ENCODE assay signal across 12 mouse cellular contexts in genomic region chr3:9884691-9885354, GRCm38 (mm10).
DNase-seq lines count a peak whose midpoint lies in the region; ATAC-seq and TF ChIP-seq lines count a peak whose summit lies in the region.
"Had no signal": no experiment of that assay in that cellular context is flagged by ENCODE, and none has a peak within 500 bp of the region (broad histone marks: within the 10 kb centered on the region; RNA-seq: fewer than 3 reads in every experiment).

No protein-coding gene starts in this region.

- H3K4me2 ChIP-seq in intestine, embryonic 15.5 days (replicated peaks), result no peak overlapping the region
- H3K4me2 ChIP-seq in intestine, postnatal 0 days (replicated peaks; ENCODE audit: low read depth), result no peak overlapping the region
- no peak overlapping the region for H3K4me2 ChIP-seq in intestine, embryonic 16.5 days (ENCODE audit: low read depth, low read length)
- H3K4me2 ChIP-seq: hindbrain, embryonic 15.5 days; neural tube, embryonic 15.5 days had no signal

- 0 out of 2 replicates have a peak, but pooled peaks have one; percentile 45 for ATAC-seq in intestine, embryonic 15.5 days
- ATAC-seq in intestine, postnatal 0 days, result no peak
- ATAC-seq in cerebellum, adult (ENCODE audit: insufficient number of reproducible peaks, low FRiP score, low TSS enrichment), result no peak
- ATAC-seq in intestine, embryonic 16.5 days, result no peak

- H3K27me3 ChIP-seq in intestine, embryonic 15.5 days (replicated peaks), result no peaks in the 10 kb centered on the region
- no peaks in the 10 kb centered on the region for H3K27me3 ChIP-seq in intestine, postnatal 0 days (replicated peaks; ENCODE audit: control insufficient read depth, insufficient read depth, low read length)
- no peaks in the 10 kb centered on the region for H3K27me3 ChIP-seq in intestine, embryonic 16.5 days (replicated peaks; ENCODE audit: control insufficient read depth, insufficient read depth, low read length)
- H3K27me3 ChIP-seq: hindbrain, embryonic 15.5 days; megakaryocyte, embryonic 14.5 days; neural tube, embryonic 15.5 days had no signal

- no peak overlapping the region for H3K9ac ChIP-seq in intestine, embryonic 15.5 days
- no peak overlapping the region for H3K9ac ChIP-seq in intestine, postnatal 0 days (ENCODE audit: low read depth, low read length)
- no peak overlapping the region for H3K9ac ChIP-seq in intestine, embryonic 16.5 days (ENCODE audit: low read depth, low read length)
- H3K9ac ChIP-seq: hindbrain, embryonic 15.5 days; neural tube, embryonic 15.5 days had no signal

- H3K27ac ChIP-seq in intestine, embryonic 15.5 days, result no peak overlapping the region
- no peak overlapping the region for H3K27ac ChIP-seq in intestine, postnatal 0 days (ENCODE audit: low read depth, low read length)
- no peak overlapping the region for H3K27ac ChIP-seq in intestine, embryonic 16.5 days (ENCODE audit: low read length)
- H3K27ac ChIP-seq: neural tube, embryonic 15.5 days had no signal

- H3K4me1 ChIP-seq in intestine, embryonic 15.5 days (replicated peaks), result 0 out of 2 replicates have a peak, but pooled peaks cover 3% of the 10 kb centered on the region
- H3K4me1 ChIP-seq in intestine, postnatal 0 days (replicated peaks; ENCODE audit: control insufficient read depth, insufficient read depth, low read length), result no peaks in the 10 kb centered on the region
- peaks cover 4% of the 10 kb centered on the region; the same call in 1 of the 2 replicates for H3K4me1 ChIP-seq in intestine, embryonic 16.5 days (ENCODE audit: control insufficient read depth, insufficient read depth, low read length)

- TF ChIP-seq CTCF in intestine, postnatal 0 days (IDR thresholded peaks at IDR 0.05; ENCODE audit: low read depth), result no peak

- DNase-seq in 3T3-L1 (ENCODE audit: low read depth, low spot score), result peak; percentile 7
- DNase-seq in CD4-positive helper T cell, adult 2 months (ENCODE audit: low read depth, low spot score), result peak; percentile 75
- peak; percentile 73 for DNase-seq in induced T-regulatory cell, adult 2 months (ENCODE audit: low read depth)
- DNase-seq in frontal cortex, postnatal 25 days (ENCODE audit: low spot score in 2 of 2), result no peak

- WGBS in intestine, embryonic 15.5 days, result 45% methylated on average over 5 of the region's 5 CpGs
- 46% methylated on average over 5 of the region's 5 CpGs for WGBS in intestine, postnatal 0 days
- 44% methylated on average over 5 of the region's 5 CpGs for WGBS in intestine, embryonic 16.5 days

- no peak overlapping the region for H3K4me3 ChIP-seq in intestine, embryonic 15.5 days (replicated peaks)
- no peak overlapping the region for H3K4me3 ChIP-seq in intestine, postnatal 0 days (ENCODE audit: low read depth, low read length)
- H3K4me3 ChIP-seq in intestine, embryonic 16.5 days (ENCODE audit: low read length), result no peak overlapping the region
- H3K4me3 ChIP-seq: hindbrain, embryonic 15.5 days; left cerebral cortex, adult 2 months; megakaryocyte, embryonic 14.5 days; neural tube, embryonic 15.5 days had no signal

- H3K9me3 ChIP-seq in intestine, embryonic 15.5 days, result no peaks in the 10 kb centered on the region
- no peaks in the 10 kb centered on the region for H3K9me3 ChIP-seq in intestine, postnatal 0 days (ENCODE audit: control insufficient read depth)
- no peaks in the 10 kb centered on the region for H3K9me3 ChIP-seq in intestine, embryonic 16.5 days (ENCODE audit: control insufficient read depth, low read length)
- H3K9me3 ChIP-seq: hindbrain, embryonic 15.5 days; megakaryocyte, embryonic 14.5 days; neural tube, embryonic 15.5 days had no signal

- H3K36me3 ChIP-seq in intestine, embryonic 15.5 days, result no peaks in the 10 kb centered on the region
- no peaks in the 10 kb centered on the region for H3K36me3 ChIP-seq in intestine, postnatal 0 days (ENCODE audit: control insufficient read depth, insufficient read depth)
- no peaks in the 10 kb centered on the region for H3K36me3 ChIP-seq in intestine, embryonic 16.5 days (ENCODE audit: control insufficient read depth, insufficient read depth, low read length)
- H3K36me3 ChIP-seq: hindbrain, embryonic 15.5 days; neural tube, embryonic 15.5 days had no signal

Comparison
In these comparisons a context has a peak if more than half of its experiments do, and no peak if none do; other contexts are left out.
1. DNase-seq: peak in 3T3-L1 (single experiment), CD4-positive helper T cell, adult 2 months (single experiment) and induced T-regulatory cell, adult 2 months (single experiment); none in frontal cortex, postnatal 25 days (0 of 2).